Mouse (Mus musculus): Measurements from ENCODE around the gene St6galnac4. TPM values are rescaled to one million over a fixed set of nuclear protein-coding genes. Genes with fewer than 3 reads are reported as not detected.

Gene St6galnac4
- polyA plus RNA-seq, 1 experiment: 0.30 TPM

- Histone ChIP-seq H3K4me1 (ENCODE audit: control insufficient read depth) (peaks cover 25% of the 10 kb centered on the region), H3K27me3 (ENCODE audit: control insufficient read depth) (no peaks in the 10 kb centered on the region), H3K36me3 (ENCODE audit: control insufficient read depth) (no peaks in the 10 kb centered on the region), H3K4me3 (replicated peaks) (no peak overlapping the region), H3K9me3 (ENCODE audit: control insufficient read depth, low read length) (no peaks in the 10 kb centered on the region)
- TF ChIP-seq GATA1 (IDR thresholded peaks at IDR 0.05; ENCODE audit: low read length): no peak
These were observed 41.8 kb downstream of the St6galnac4 start for GRCm38 (mm10) chr2:32628729-32629128.

DNA sequence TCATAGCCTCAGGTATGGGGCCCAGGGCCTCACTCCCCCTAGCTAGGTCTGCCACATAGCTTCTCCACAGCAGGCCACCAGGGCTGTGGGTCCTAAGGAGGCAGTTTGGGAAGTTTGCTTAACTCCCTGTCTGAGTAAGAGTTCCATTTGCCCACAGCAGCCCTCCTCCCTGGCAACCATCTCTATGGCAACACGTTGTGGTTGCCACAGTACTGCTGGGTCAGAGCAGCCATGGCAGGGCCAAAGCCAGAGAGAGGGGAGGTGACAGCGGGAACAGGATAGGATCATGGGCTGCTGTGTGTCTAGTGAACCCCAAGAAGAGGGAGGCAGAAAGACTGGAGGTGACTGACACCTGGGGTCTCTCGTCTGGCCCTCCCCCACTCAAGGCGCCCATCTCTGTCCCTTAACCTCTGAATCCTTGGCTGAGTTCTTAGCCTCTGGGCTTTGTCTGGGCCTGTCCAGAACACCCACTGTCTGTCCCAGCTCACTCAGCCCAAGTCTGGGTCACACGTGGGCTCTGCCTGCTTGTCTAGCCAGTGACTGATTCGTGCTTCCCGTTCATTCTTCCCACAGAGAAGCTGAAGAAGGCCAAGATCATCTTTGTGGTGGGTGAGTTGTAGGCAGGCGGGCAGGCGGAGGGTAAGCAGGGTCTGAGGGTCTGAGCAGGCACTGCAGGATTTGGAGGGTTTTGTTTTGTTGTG, 42.5 kb downstream of the St6galnac4 start:
- Histone ChIP-seq H3K9me3 (ENCODE audit: control insufficient read depth, low read length) (no peaks in the 10 kb centered on the region), H3K27me3 (ENCODE audit: control insufficient read depth) (no peaks in the 10 kb centered on the region), H3K36me3 (ENCODE audit: control insufficient read depth) (no peaks in the 10 kb centered on the region), H3K4me1 (ENCODE audit: control insufficient read depth) (peaks cover 24% of the 10 kb centered on the region), H3K4me3 (replicated peaks) (no peak overlapping the region)
- TF ChIP-seq TAL1 (IDR thresholded peaks at IDR 0.05; ENCODE audit: low read length) (no peak), GATA1 (IDR thresholded peaks at IDR 0.05; ENCODE audit: low read length) (no peak)

- TF ChIP-seq GATA1 (IDR thresholded peaks at IDR 0.05; ENCODE audit: low read length) (no peak), TAL1 (IDR thresholded peaks at IDR 0.05; ENCODE audit: low read length) (no peak)
- Histone ChIP-seq H3K4me3 (replicated peaks) (no peak overlapping the region), H3K4me1 (ENCODE audit: control insufficient read depth) (peaks cover 17% of the 10 kb centered on the region), H3K36me3 (ENCODE audit: control insufficient read depth) (no peaks in the 10 kb centered on the region), H3K9me3 (ENCODE audit: control insufficient read depth, low read length) (no peaks in the 10 kb centered on the region), H3K27me3 (ENCODE audit: control insufficient read depth) (no peaks in the 10 kb centered on the region)
These were observed 43.1 kb downstream of the St6galnac4 start for GRCm38 (mm10) chr2:32630036-32630435.

DNA sequence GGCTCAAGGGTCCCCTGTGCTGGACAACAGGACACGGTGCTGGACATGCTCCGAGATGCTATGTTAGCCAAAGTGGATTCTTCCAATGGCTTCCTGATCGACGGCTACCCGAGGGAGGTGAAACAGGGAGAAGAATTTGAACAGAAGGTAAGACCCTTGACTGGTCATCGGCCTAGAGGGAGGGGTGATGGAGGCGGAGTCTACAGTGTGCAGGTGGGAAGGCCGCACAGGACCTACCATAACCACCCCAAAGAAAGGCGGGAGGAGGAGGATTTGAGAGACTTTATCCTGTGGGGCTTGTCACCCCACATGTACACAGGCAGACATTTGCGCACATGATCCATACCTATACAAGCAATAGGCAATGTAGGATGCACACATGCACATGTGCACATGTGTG, 44.2 kb downstream of the St6galnac4 start:
- Histone ChIP-seq H3K9me3 (ENCODE audit: control insufficient read depth, low read length) (no peaks in the 10 kb centered on the region), H3K36me3 (ENCODE audit: control insufficient read depth) (no peaks in the 10 kb centered on the region), H3K4me1 (ENCODE audit: control insufficient read depth) (peaks cover 8% of the 10 kb centered on the region; the same call in 1 of the 2 replicates), H3K27me3 (ENCODE audit: control insufficient read depth) (no peaks in the 10 kb centered on the region), H3K4me3 (replicated peaks) (no peak overlapping the region)
- no peak for TF ChIP-seq GATA1 (IDR thresholded peaks at IDR 0.05; ENCODE audit: low read length)
- TF ChIP-seq TAL1 (IDR thresholded peaks at IDR 0.05; ENCODE audit: low read length): no peak

GRCm38 (mm10) chr2:32631737-32632394, 45.0 kb downstream of the St6galnac4 start:
- H3K4me1 ChIP-seq (ENCODE audit: control insufficient read depth): peaks cover 6% of the 10 kb centered on the region; the same call in 1 of the 2 replicates
- H3K9me3 ChIP-seq (ENCODE audit: control insufficient read depth, low read length): no peaks in the 10 kb centered on the region
- TF ChIP-seq TAL1 (IDR thresholded peaks at IDR 0.05; ENCODE audit: low read length): no peak
- TF ChIP-seq GATA1 (IDR thresholded peaks at IDR 0.05; ENCODE audit: low read length): no peak
- H3K4me3 ChIP-seq (replicated peaks): no peak overlapping the region
- no peaks in the 10 kb centered on the region for H3K27me3 ChIP-seq (ENCODE audit: control insufficient read depth)
- H3K36me3 ChIP-seq (ENCODE audit: control insufficient read depth): no peaks in the 10 kb centered on the region

GRCm38 (mm10) chr2:32633660-32634059, 46.8 kb downstream of the St6galnac4 start:
- Histone ChIP-seq H3K4me3 (replicated peaks) (no peak overlapping the region), H3K4me1 (ENCODE audit: control insufficient read depth) (peaks cover 6% of the 10 kb centered on the region), H3K27me3 (ENCODE audit: control insufficient read depth) (no peaks in the 10 kb centered on the region), H3K36me3 (ENCODE audit: control insufficient read depth) (no peaks in the 10 kb centered on the region), H3K9me3 (ENCODE audit: control insufficient read depth, low read length) (no peaks in the 10 kb centered on the region)
- TF ChIP-seq TAL1 (IDR thresholded peaks at IDR 0.05; ENCODE audit: low read length) (no peak), GATA1 (IDR thresholded peaks at IDR 0.05; ENCODE audit: low read length) (no peak)

GRCm38 (mm10) chr2:32634277-32635105, 47.6 kb downstream of the St6galnac4 start:
- Histone ChIP-seq H3K4me1 (ENCODE audit: control insufficient read depth) (peaks cover 5% of the 10 kb centered on the region), H3K9me3 (ENCODE audit: control insufficient read depth, low read length) (no peaks in the 10 kb centered on the region), H3K27me3 (ENCODE audit: control insufficient read depth) (no peaks in the 10 kb centered on the region), H3K36me3 (ENCODE audit: control insufficient read depth) (no peaks in the 10 kb centered on the region), H3K4me3 (replicated peaks) (no peak overlapping the region)
- TF ChIP-seq GATA1 (IDR thresholded peaks at IDR 0.05; ENCODE audit: low read length): no peak
- no peak for TF ChIP-seq TAL1 (IDR thresholded peaks at IDR 0.05; ENCODE audit: low read length)

DNA sequence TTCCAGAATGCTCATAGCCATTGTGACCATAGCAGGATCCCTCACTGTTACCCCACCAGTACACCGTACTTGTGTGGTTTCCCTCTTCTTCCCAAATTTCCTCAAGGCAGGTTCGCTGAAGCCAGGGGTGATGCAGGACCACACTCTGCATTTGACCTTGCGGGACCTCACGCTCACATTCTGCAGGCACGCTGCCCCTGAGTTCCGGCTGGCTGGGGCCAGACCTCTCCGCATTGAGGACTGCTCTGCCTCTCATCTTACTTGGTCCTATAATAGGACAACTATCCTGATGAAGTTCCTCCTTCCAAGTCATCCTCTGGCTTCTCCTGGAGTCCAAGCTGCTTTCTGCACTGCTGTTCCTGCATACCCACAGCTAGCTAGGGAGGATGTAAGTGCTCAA, 49.7 kb downstream of the St6galnac4 start:
- H3K27me3 ChIP-seq (ENCODE audit: control insufficient read depth): no peaks in the 10 kb centered on the region
- peaks cover 10% of the 10 kb centered on the region for H3K4me1 ChIP-seq (ENCODE audit: control insufficient read depth)
- no peaks in the 10 kb centered on the region for H3K36me3 ChIP-seq (ENCODE audit: control insufficient read depth)
- no peak for TF ChIP-seq GATA1 (IDR thresholded peaks at IDR 0.05; ENCODE audit: low read length)
- no peak for TF ChIP-seq TAL1 (IDR thresholded peaks at IDR 0.05; ENCODE audit: low read length)
- no peaks in the 10 kb centered on the region for H3K9me3 ChIP-seq (ENCODE audit: control insufficient read depth, low read length)
- H3K4me3 ChIP-seq (replicated peaks): no peak overlapping the region

DNA sequence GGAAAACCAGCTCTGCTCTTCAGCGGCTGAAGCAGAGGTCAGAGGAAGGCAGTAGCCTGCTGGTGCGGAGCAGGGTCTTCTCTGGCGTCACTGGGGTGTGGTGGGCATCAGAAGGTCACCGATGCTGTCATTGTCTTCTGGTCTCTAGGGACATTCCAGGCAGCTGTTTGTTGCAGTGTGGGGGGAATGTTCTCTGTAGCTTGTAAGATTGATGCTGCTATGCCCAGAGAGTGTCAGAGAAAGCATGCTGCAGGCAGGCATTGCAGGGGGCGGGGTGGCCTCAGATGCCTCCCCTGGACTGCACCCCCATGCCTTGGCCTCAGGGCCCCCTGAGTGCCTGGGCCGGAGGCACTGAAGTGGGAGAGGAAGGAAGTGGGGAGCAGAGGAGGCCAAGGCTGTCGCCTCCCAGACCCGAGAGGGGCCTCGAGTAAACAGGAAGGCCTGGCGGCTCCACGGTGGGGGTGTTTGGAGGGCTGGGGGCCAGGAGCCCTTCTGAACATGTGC, 50.9 kb downstream of the St6galnac4 start:
- Histone ChIP-seq H3K9me3 (ENCODE audit: control insufficient read depth, low read length) (no peaks in the 10 kb centered on the region), H3K4me3 (replicated peaks) (no peak overlapping the region), H3K4me1 (ENCODE audit: control insufficient read depth) (peaks cover 10% of the 10 kb centered on the region), H3K36me3 (ENCODE audit: control insufficient read depth) (no peaks in the 10 kb centered on the region), H3K27me3 (ENCODE audit: control insufficient read depth) (no peaks in the 10 kb centered on the region)
- TF ChIP-seq GATA1 (IDR thresholded peaks at IDR 0.05; ENCODE audit: low read length) (no peak), TAL1 (IDR thresholded peaks at IDR 0.05; ENCODE audit: low read length) (no peak)

All from erythroblast, embryonic 14.5 days (primary cell).